Mouse (Mus musculus) liver, postnatal 0 days (tissue): ENCODE results near the gene Tle1. TPM values are rescaled to one million over a fixed set of nuclear protein-coding genes. Genes with fewer than 3 reads are reported as not detected.

ENCODE experiments used
- ATAC-seq: fragments of 200-750 bp; cut with Nextera tagmentation; 2 replicates; pipeline ENCODE4 v1.8.0; 2017; ENCODE audit warnings: mild to moderate bottlenecking, moderate library complexity
- DNase-seq: peaks from one replicate; pipeline ENCODE4 v3.0.0-alpha.2; 2016
- H3K27ac ChIP-seq: fragments of 300-500 bp; sonication (generic); 2 replicates; pipeline ENCODE4 v1.5.1; 2014; ENCODE audit warnings: antibody characterized with exemption, moderate library complexity, mild to moderate bottlenecking, low read depth
- H3K27me3 ChIP-seq: fragments of 300-500 bp; sonication (generic); 2 replicates; pipeline ENCODE4 v1.6.1; 2014; ENCODE audit warnings: low read length, control low read depth, mixed read lengths; ENCODE audit not compliant: insufficient read depth
- H3K36me3 ChIP-seq: fragments of 300-500 bp; sonication (generic); replicated peaks from 2 replicates; pipeline ENCODE4 v1.6.1; 2014; ENCODE audit warnings: mild to moderate bottlenecking, control low read depth, low read length, moderate library complexity, mixed read lengths; ENCODE audit not compliant: insufficient read depth
- H3K4me1 ChIP-seq: fragments of 300-500 bp; sonication (generic); 2 replicates; pipeline ENCODE4 v1.6.1; 2014; ENCODE audit warnings: antibody characterized with exemption, mild to moderate bottlenecking, control low read depth; ENCODE audit not compliant: insufficient read depth
- H3K4me2 ChIP-seq: fragments of 300-500 bp; sonication (generic); 2 replicates; pipeline ENCODE4 v1.6.1; 2014; ENCODE audit warnings: low read depth, mild to moderate bottlenecking, low read length, moderate library complexity, mixed read lengths
- H3K4me3 ChIP-seq: fragments of 300-500 bp; sonication (generic); 2 replicates; pipeline ENCODE4 v1.5.1; 2014; ENCODE audit warnings: low read depth, low read length
- H3K9ac ChIP-seq: fragments of 300-500 bp; sonication (generic); replicated peaks from 2 replicates; pipeline ENCODE4 v1.6.1; 2014; ENCODE audit warnings: mild to moderate bottlenecking, moderate library complexity
- H3K9me3 ChIP-seq: fragments of 300-500 bp; sonication (generic); 2 replicates; pipeline ENCODE4 v1.6.1; 2016; ENCODE audit warnings: mild to moderate bottlenecking, control low read depth, low read length, mixed read lengths
- CTCF ChIP-seq: sonication (generic); IDR thresholded peaks from 2 replicates; pipeline ENCODE4 v1.5.1; 2016; ENCODE audit warnings: antibody characterized with exemption, low read depth
- EP300 ChIP-seq: IDR thresholded peaks from 2 replicates; pipeline ENCODE4 v1.6.1; 2016; ENCODE audit warnings: antibody characterized with exemption, low read depth, mild to moderate bottlenecking
- WGBS: fragments of 180-500 bp; shearing (Covaris S2); extraction: QIAGEN DNeasy Blood & Tissue Kit; methylation state at CpG from one replicate; pipeline ENCODE4 v1.1.7; 2014; ENCODE audit not compliant: insufficient replicate concordance; 5-methylcytosine and 5-hydroxymethylcytosine counted together
- polyA plus RNA-seq: library from polyadenylated mRNA; unstranded; fragments of >200 nt; fragmentation: Nextera tagmentation; extraction: Ambion mirVana; gene quantifications from 2 replicates; pipeline ENCODE4 v1.2.1, GENCODE M21; 2015

Tle1 gene
- polyA plus RNA-seq, 1 experiment from 2014 or later: 20.3 TPM

DNA sequence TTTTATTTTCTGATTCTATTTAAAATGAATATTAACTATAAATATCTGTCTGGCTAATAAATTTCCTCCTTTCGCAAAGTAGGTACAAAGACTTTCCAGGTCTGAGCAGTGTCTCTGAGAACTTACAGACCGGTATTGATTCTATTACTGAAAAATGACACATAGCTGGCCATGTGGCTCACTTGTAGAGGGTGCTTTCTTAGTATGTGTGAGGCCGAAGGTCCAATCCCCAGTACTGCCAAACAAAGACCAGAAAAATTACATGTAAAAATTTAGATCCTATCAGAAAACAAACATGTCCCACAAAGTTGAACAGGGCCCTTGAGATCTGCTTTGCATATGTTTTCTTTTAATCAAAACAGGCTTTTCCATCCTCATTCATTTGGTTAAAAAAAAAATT lies 33.5 kb downstream of the Tle1 start:
- no peak overlapping the region for H3K4me2 ChIP-seq
- H3K27ac ChIP-seq: no peak overlapping the region
- DNase-seq: no peak
- H3K9me3 ChIP-seq: no peaks in the 10 kb centered on the region
- no peak for ATAC-seq
- H3K27me3 ChIP-seq: no peaks in the 10 kb centered on the region
- TF ChIP-seq CTCF: no peak
- no peak for TF ChIP-seq EP300
- WGBS: 87% methylated on average over 3 of the region's 3 CpGs
- H3K4me1 ChIP-seq: no peaks in the 10 kb centered on the region
- H3K36me3 ChIP-seq: peaks cover 9% of the 10 kb centered on the region
- no peak overlapping the region for H3K4me3 ChIP-seq
- no peak overlapping the region for H3K9ac ChIP-seq

DNA sequence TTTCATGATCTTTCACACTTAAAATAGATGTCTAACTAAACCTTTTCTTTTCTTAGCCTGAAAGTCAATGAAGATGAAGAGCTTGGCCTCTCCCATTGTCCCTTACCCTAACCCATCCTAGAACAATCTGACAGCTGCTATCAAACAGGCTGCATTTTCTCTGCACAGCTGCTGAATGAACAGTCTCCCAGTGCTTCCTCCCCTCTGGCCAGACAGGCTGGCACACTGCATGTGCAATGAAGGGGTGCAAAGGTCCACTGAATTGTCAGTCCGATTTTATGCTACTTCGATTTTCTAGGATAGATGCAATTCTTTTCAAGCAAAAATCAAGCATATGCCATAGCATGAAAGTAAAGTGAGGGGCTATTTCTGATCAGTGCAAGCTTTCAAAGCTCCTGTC lies 34.2 kb downstream of the Tle1 start:
- Histone ChIP-seq H3K4me3 (no peak overlapping the region), H3K36me3 (peaks cover 9% of the 10 kb centered on the region), H3K9ac (no peak overlapping the region), H3K4me1 (no peaks in the 10 kb centered on the region), H3K27me3 (no peaks in the 10 kb centered on the region), H3K27ac (no peak overlapping the region), H3K9me3 (no peaks in the 10 kb centered on the region), H3K4me2 (no peak overlapping the region)
- no peak for TF ChIP-seq CTCF
- TF ChIP-seq EP300: no peak
- DNase-seq: no peak
- no peak for ATAC-seq
- 89% methylated on average over 2 of the region's 2 CpGs for WGBS

DNA sequence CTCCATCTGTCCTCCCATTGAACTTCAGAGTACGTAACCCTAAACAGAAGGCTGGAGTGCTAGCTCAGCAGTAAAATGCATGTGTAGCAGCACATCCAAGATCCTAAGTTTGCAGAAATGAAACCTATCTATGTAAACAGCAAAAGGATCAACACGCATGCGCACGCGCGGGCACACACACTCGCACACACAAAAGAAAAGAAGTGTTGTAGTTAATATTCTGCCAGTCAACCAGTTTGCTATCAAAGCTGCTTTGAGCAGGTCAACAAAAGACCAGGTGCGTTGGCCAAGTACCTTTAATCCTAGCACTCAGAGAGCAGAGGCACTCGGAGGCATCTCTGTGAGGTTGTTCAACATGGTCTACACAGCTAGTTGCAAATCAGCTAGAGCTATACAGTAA lies 35.0 kb downstream of the Tle1 start:
- no peak overlapping the region for H3K4me2 ChIP-seq
- H3K9ac ChIP-seq: no peak overlapping the region
- DNase-seq (no peak), ATAC-seq (no peak)
- 81% methylated on average over 9 of the region's 9 CpGs for WGBS
- peaks cover 11% of the 10 kb centered on the region for H3K36me3 ChIP-seq
- H3K27me3 ChIP-seq: no peaks in the 10 kb centered on the region
- no peaks in the 10 kb centered on the region for H3K4me1 ChIP-seq
- no peak overlapping the region for H3K27ac ChIP-seq
- H3K9me3 ChIP-seq: no peaks in the 10 kb centered on the region
- H3K4me3 ChIP-seq: no peak overlapping the region
- TF ChIP-seq EP300: no peak
- no peak for TF ChIP-seq CTCF

DNA sequence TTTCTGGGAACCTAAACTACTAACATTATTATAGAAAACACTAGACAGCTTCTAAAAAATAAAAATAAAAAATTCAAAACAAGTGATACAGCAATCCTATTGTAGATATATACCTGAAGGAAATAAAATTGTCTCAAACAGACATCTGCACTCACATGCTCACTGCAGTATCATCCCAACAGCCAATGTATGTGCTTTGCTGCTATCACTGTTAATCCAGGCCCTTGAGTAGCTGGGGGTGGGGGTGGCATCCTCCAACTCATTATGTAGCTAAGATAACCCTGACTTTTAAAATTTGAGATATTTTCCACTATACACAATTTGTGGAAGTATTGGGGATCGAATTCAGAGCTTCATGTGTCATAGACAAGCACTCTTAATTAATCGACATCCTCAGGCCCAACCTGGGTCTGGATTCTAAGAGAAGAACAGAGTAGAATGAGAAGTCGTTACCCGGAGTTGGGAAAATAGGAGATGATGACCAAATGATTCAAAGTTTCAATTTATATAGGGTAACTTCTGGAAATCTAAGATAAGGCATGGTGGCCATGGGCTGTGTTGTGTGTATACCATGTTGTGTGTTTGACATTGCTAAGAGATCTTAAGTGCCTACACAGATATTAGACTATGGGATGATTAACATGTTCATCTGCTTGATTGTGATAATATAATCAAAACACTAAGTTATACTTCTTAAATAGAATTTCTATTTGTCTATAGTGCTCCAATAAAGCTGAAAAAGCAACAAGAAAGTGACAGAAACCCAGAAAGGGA lies 38.1 kb downstream of the Tle1 start:
- WGBS: 83% methylated on average over 4 of the region's 4 CpGs
- TF ChIP-seq EP300: no peak
- no peak for TF ChIP-seq CTCF
- H3K9me3 ChIP-seq: no peaks in the 10 kb centered on the region
- H3K9ac ChIP-seq: no peak overlapping the region
- no peak overlapping the region for H3K4me2 ChIP-seq
- ATAC-seq (no peak), DNase-seq (no peak)
- peaks cover 15% of the 10 kb centered on the region; the same call in 1 of the 2 replicates for H3K36me3 ChIP-seq
- H3K27ac ChIP-seq: no peak overlapping the region
- no peaks in the 10 kb centered on the region for H3K27me3 ChIP-seq
- H3K4me3 ChIP-seq: no peak overlapping the region
- H3K4me1 ChIP-seq: no peaks in the 10 kb centered on the region

DNA sequence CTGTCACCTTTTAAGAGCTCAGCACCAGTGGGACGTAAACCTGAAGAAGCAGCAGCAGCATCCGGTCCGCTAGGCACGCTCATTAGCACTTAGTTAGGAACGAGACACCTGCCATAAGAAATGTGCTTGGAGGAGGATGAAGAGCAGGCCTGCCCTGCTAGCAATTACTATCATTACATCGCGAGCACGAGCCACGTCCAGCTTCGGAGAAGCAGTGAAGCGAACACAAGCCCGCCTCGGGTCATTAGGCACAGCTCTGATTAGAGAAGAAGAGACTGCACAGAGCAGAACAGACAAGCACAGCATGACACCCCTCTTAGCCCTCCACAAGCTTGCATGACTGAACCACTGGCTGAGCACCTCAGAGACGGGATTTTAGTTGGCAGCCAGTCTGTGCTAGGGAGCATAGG lies 40.6 kb downstream of the Tle1 start:
- no peak for DNase-seq
- 85% methylated on average over 14 of the region's 14 CpGs for WGBS
- Histone ChIP-seq H3K4me2 (no peak overlapping the region), H3K9ac (no peak overlapping the region), H3K36me3 (peaks cover 20% of the 10 kb centered on the region), H3K27me3 (no peaks in the 10 kb centered on the region), H3K9me3 (no peaks in the 10 kb centered on the region), H3K27ac (no peak overlapping the region), H3K4me3 (no peak overlapping the region), H3K4me1 (no peaks in the 10 kb centered on the region)
- TF ChIP-seq EP300: no peak
- TF ChIP-seq CTCF: no peak
- ATAC-seq: no peak

DNA sequence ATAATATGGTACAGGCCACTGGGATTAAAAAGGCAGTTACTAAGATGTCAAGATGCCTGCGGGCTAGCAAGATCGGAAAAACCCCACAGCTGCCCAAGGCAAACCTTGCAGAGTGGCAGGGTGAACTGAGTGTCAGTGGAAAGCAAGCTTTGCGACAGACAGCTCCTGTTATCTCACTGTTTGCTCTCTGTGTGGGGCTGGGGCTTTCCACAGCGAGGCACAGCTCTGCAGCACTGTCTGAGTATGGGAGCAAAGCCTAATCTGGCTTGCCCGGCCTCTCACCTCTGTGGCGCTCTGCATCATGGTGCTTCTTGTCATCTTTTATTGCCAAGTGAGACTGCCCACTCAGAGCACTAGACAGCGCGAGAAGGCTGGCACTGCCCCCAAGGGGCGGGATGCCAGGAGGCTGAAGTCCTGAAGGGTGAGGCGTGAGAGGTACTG lies 42.8 kb downstream of the Tle1 start:
- no peak overlapping the region for H3K4me2 ChIP-seq
- ATAC-seq (peak; percentile 25; the same call in 1 of the 2 replicates), DNase-seq (no peak)
- TF ChIP-seq EP300 (no peak), CTCF (no peak)
- peaks cover 20% of the 10 kb centered on the region for H3K36me3 ChIP-seq
- 72% methylated on average over 10 of the region's 10 CpGs for WGBS
- H3K4me3 ChIP-seq: no peak overlapping the region
- H3K27me3 ChIP-seq: no peaks in the 10 kb centered on the region
- H3K9me3 ChIP-seq: no peaks in the 10 kb centered on the region
- no peaks in the 10 kb centered on the region for H3K4me1 ChIP-seq
- H3K27ac ChIP-seq: no peak overlapping the region
- no peak overlapping the region for H3K9ac ChIP-seq
